Mouse (Mus musculus): Measurements from ENCODE around the gene Mfsd11.
"Not testable (repeated sequence)": the region's sequence is repeated elsewhere in the genome, so short reads cannot be mapped to it uniquely, and the experiment has no call there.

Mfsd11 gene

GRCm38 (mm10) chr11:116821057-116821940 is 30.9 kb upstream of the Mfsd11 start:
- DNase-seq (ENCODE audit: low spot score), result peak; percentile 41

GRCm38 (mm10) chr11:116822215-116822614 is 30.0 kb upstream of the Mfsd11 start:
- no peak for DNase-seq (ENCODE audit: low spot score)

- no peak for DNase-seq (ENCODE audit: low spot score)
Observed at GRCm38 (mm10) chr11:116822626-116823025, 29.6 kb upstream of the Mfsd11 start.

DNA sequence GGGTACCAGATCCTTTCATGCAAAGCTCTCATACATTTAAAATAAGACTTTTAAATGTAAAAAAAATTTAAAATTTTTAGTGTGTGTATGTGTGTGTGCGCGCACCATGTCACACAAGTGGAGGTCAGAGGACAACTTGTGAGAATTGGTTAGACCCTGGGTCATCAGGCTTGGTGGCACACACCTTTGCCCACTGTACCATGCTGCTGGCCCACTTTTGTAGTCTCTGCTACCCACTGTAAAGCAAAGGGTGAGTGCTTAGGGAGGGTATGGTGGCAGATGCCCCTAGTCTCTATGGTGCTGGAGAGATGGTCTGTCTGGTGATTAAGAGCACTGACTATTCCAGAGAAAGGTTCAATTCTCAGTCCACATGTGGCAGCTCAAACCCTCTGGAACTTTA is 29.0 kb upstream of the Mfsd11 start:
- no peak for DNase-seq (ENCODE audit: low spot score)

DNA sequence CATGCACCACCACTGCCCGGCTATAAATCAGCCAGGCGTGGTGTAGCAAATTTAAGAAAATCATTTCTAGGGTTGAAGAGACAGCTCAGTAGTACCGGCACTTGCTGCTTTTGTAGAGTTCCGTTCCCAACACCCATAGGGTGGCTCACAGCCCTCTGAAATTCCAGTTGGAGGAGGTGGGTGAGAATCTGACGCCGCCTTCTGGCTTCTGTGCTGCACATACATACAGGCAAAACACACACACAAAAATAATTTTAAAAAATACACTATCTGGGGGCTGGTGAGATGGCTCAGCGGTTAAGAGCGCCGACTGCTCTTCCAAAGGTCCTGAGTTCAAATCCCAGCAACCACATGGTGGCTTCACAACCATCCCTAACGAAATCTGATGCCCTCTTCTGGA is 28.4 kb upstream of the Mfsd11 start:
- DNase-seq (ENCODE audit: low spot score), result not testable (repeated sequence)

GRCm38 (mm10) chr11:116825230-116825629 is 27.0 kb upstream of the Mfsd11 start:
- peak; percentile 50 for DNase-seq (ENCODE audit: low spot score)

- peak; percentile 49 for DNase-seq (ENCODE audit: low spot score)
Observed at GRCm38 (mm10) chr11:116826550-116827504, 25.4 kb upstream of the Mfsd11 start.

DNA sequence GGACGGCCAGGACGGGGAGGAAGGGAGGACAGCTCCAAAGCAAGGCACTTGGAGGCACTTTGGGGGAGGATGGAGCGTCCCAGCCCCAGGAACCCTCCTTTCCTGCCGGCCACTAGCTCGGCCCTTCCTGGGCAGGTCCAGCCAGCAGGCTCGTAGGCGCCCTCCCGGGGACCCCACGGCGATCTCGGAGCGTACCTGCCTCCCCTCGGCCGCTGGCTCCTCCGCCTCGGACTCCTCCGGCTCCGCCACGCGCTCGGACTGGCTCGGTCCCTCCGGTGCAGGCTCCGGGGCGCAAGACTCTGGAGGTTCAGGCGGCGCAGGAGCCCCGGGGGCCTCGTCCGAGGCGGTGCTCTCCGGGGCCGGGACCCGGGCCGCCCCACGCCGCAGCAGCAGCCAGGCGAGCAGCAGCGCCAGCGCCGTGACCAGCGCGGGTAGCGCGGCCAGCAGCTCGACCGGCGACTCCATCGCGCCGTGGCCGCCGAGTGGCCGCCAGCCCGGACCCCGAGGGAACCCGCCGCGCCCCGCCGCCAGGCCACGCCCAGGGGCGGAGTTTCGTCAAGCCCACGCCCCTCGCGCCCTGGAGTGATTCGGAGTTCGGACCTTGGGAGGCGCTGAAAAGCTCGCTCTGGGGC is 24.6 kb upstream of the Mfsd11 start, which contains the start of gene Mxra7:
Mxra7 (minus strand) TSS at position 513 of the 632 bp plus-strand sequence.
- peak; percentile 96 for DNase-seq (ENCODE audit: low spot score)

DNA sequence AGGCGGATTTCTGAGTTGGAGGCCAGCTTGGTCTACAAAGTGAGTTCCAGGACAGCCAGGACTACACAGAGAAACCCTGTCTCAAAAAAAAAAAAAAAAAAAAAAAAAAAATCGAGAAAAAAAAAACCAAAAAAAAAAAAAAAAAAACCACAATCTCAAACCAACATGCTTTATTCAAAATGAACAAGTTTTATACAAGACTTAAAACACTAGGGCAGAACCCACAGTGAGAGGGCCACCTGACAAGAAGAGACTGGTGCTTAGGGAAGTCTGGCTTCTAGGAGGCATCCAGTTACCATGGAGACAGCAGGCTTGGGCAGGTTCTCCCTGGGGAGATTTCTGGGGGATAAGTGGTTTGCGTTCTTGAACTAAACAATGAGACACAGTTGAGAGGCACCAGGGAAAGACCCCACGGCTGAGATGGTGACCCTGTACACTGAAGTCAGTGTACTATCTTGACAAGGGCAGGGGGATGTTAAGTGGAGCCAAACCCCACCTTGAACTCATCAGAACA is 20.0 kb upstream of the Mfsd11 start:
- no peak for DNase-seq (ENCODE audit: low spot score)

DNA sequence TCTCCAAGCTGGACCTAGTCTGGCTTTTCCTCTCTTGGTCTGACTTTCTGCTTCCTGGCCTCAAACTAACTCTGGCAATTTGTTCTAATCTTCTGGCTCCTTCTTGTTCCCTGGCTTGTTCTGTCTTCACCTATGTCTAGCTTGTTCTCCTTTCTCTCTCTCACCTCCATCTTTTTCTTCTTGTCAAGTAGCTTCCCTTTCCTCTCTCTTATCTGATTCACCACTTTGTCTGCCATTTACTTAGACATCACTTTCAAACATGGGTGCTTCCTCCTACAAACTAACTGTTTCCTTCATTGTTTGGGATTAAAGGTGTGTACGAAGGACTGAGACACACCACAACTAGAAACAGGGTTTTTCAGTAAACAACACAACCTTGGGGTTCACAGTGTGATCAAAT is 17.3 kb upstream of the Mfsd11 start:
- DNase-seq (ENCODE audit: low spot score), result no peak

DNA sequence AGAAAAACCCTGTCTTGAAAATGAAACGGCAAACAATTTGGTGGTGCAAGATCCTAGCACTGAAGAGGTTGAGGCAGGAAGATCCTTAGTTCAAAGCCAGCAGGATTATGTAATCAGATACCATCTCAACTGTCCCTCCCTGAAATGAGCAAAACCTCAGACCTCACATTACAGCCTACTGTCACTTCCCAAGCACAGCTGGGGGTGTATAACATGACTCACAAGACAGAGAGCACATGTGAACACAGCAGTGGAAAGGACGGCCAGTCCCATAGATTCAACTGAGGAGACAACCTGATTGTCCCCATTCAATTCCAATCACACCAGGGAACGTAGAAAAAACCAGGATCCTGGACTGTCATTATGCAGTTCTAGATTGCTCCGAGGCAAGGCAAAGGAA is 16.0 kb upstream of the Mfsd11 start:
- no peak for DNase-seq (ENCODE audit: low spot score)

GRCm38 (mm10) chr11:116837441-116837840 is 14.8 kb upstream of the Mfsd11 start:
- DNase-seq (ENCODE audit: low spot score), result no peak

GRCm38 (mm10) chr11:116838936-116839335 is 13.3 kb upstream of the Mfsd11 start:
- DNase-seq (ENCODE audit: low spot score), result no peak

DNA sequence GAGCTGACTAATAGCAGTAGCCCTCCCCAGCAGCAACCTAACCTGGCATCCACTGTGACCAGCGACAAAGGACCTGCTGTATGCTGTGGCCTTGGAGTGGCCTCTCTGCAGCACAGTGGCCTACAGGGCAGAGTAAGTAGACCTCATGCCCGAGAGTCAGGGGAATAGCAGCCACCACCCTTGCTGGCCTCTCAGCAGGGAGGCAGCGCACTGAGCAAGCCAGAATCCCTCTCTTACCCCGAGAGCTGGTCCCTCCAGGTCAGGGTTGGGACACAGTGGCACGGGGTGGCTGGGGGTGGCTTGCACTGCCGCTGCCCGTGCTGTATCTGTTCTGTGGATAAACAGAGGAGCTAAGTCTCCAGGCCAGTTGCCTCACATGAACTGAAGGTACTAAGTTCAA is 12.6 kb upstream of the Mfsd11 start:
- DNase-seq (ENCODE audit: low spot score), result no peak

DNA sequence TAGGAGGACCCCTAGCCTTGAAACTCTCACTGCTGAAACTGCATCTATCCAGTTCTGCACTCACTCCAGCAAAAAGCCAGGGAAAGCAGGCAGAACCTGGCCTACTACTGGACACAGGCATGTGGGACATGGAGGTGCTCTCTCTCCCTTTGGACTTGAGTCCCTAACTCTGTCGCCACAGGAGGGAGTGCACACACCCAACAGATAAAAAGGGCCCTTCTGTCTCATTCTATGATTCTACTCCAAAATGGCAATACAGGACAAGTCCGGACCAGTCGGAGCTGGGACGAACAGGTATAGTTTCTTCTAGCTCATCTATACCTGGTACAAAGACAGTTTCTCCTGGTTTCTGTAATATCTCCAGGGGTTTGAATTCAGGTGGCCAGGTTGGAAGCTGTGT is 11.5 kb upstream of the Mfsd11 start:
- DNase-seq (ENCODE audit: low spot score), result no peak

GRCm38 (mm10) chr11:116842531-116843260 is 9.5 kb upstream of the Mfsd11 start:
- DNase-seq (ENCODE audit: low spot score), result peak; percentile 79

GRCm38 (mm10) chr11:116843261-116844233 is 8.7 kb upstream of the Mfsd11 start, which contains the start of the genes Mettl23 and Jmjd6:
Gene Mettl23 (plus strand): TSS chr11:116843278.
Gene Jmjd6 (minus strand): TSS chr11:116843449.
- DNase-seq (ENCODE audit: low spot score), result peak; percentile 94

DNA sequence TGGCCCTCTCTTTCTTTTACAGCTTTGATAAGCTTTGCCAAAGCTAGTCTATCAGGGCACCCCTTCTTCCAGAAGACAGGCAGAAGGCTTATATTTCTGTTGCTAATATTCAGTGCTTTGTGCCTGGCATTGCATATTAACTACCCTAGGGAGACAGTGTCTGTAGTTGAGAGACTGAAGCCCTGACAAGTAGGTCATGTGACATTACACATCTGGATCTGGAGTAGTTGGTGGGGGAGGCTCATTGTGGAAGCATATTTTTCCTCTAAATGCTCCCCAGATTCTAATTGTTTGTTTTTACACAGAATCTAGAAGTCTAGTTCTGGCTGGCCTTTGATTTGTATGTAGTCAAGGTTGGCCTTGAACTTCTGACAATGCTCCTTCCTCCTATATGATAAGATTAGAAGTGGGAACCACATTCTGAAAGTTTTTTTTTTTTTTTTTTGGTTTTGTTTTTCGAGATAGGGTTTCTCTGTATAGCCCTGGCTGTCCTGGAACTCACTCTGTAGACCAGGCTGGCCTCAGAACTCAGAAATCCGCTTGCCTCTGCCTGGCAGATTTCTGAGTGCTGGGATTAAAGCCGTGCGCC is 5.6 kb upstream of the Mfsd11 start:
- DNase-seq (ENCODE audit: low spot score), result no peak

Data from testis, postnatal 10 days (tissue).